Mouse (Mus musculus) left cerebral cortex, adult 18-20 months (tissue): ENCODE results near the gene Adra1b. TPM values are rescaled to one million over a fixed set of nuclear protein-coding genes. Genes with fewer than 3 reads are reported as not detected.

ENCODE experiments used
- DNase-seq, 2 experiments: peaks; one replicate each; pipeline ENCODE4 v3.0.0; 2021 to 2022; ENCODE audit warnings: low spot score in 2 of 2, mixed read lengths in 1 of 2
- total RNA-seq, 2 experiments: library from RNA; stranded (reverse); gene quantifications; 2 replicates each; pipeline ENCODE4 v1.2.3; 2021

Gene Adra1b
- total RNA-seq, 2 experiments from 2014 or later: 27.7 to 30.2 TPM

- peak; percentile 98 to 99 for DNase-seq
These were observed 153.5 kb downstream of the Adra1b start, which contains the start of gene Ttc1 for GRCm38 (mm10) chr11:43747233-43748226. Gene Ttc1 (minus strand): TSS chr11:43748008.

- no peak for DNase-seq
These were observed 172.2 kb downstream of the Adra1b start for GRCm38 (mm10) chr11:43728737-43729301.

- no peak for DNase-seq
These were observed 173.2 kb downstream of the Adra1b start for GRCm38 (mm10) chr11:43727796-43728195.

Other genes starting within 250 kb of the Adra1b start
- 10 to 100 TPM; 61.2 to 65.4 TPM for gene Pwwp2a, start 219.2 kb downstream of the Adra1b start, total RNA-seq
- 10 to 100 TPM; 67.8 to 69.4 TPM for gene Ttc1, start 153.2 kb downstream of the Adra1b start, total RNA-seq